Mouse (Mus musculus) cortical plate, adult 2 months (tissue): ENCODE data around the gene Cpe.
A peak's percentile ranks its signal among the peaks of the same experiment; 100 is the strongest.

Experiments used
- CTCF ChIP-seq: fragments of 200-500 bp; IDR thresholded peaks from 2 replicates; pipeline ENCODE4 v1.5.1; 2011; ENCODE audit warnings: mild to moderate bottlenecking, control low read depth, low read length; ENCODE audit not compliant: insufficient read depth; ENCODE audit errors: extremely low read depth
- POLR2A ChIP-seq: fragments of 200-500 bp; IDR thresholded peaks from 2 replicates; pipeline ENCODE4 v1.6.1; 2011; ENCODE audit warnings: mild to moderate bottlenecking, low read length, control low read depth; ENCODE audit not compliant: insufficient read depth; ENCODE audit errors: extremely low read depth

DNA sequence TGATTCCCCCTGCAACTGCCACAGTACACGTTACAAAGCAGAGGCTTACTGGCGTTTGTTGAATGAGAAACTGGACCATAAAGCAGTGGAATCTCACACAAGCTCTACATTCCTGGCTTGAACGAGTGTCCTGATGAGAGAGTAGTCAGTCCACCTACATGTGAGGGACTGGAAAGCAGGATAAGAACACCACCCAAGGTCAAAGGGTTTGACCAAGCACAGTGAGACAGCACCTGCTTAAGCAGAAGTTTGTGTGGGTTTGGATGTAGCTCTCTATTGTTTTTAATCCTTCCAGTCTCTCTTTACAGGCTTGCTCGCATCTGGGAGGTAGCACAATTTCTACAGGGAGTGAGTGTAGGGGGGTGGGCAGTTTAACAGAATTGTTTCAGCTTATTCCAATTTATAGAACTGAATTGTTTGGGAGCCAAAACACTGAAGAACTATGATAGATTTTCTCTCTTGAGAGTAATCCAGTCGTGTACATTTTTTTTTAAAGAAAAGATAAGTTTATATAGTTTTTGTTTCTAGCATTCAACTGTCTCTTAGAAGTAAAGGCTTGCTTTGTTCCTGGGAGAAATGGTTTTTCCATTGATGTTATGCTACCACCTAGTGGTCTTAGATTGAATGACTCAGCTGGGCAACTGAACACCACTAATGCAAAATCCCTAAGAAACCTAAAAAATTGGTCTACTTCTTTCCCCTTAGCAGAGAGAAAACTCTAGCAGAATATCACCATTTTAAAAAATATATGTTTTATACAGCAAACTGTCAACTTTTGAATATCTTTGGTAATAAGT, 144.6 kb downstream of the Cpe start:
- peak; percentile 27; the same call in 1 of the 2 replicates for TF ChIP-seq CTCF
- TF ChIP-seq POLR2A: no peak
